Mouse (Mus musculus) liver, adult 2 months (tissue): Measurements from ENCODE around the gene Afmid. TPM values are rescaled to one million over a fixed set of nuclear protein-coding genes. Genes with fewer than 3 reads are reported as not detected.

ENCODE experiments used
- DNase-seq: peaks from one replicate; pipeline ENCODE4 v3.0.0-alpha.2; 2011; ENCODE audit warnings: low read depth, low spot score; ENCODE audit errors: extremely low read depth
- H3K27ac ChIP-seq: fragments of 200-500 bp; replicated peaks from 2 replicates; pipeline ENCODE4 v1.5.1; 2012; ENCODE audit warnings: low read depth, mild to moderate bottlenecking, control low read depth, inconsistent platforms, low read length; ENCODE audit not compliant: insufficient read depth
- H3K27me3 ChIP-seq: fragments of 200-500 bp; 2 replicates; pipeline ENCODE4 v1.6.1; 2012; ENCODE audit warnings: mild to moderate bottlenecking, moderate library complexity, low read length, inconsistent platforms; ENCODE audit not compliant: control insufficient read depth, insufficient read depth
- H3K36me3 ChIP-seq: fragments of 200-500 bp; 2 replicates; pipeline ENCODE4 v1.6.1; 2012; ENCODE audit warnings: low read length, inconsistent platforms; ENCODE audit not compliant: control insufficient read depth, insufficient read depth
- H3K4me1 ChIP-seq: fragments of 200-500 bp; 2 replicates; pipeline ENCODE4 v1.6.1; 2011; ENCODE audit warnings: low read length; ENCODE audit not compliant: control insufficient read depth, insufficient read depth
- H3K4me3 ChIP-seq: fragments of 200-500 bp; 2 replicates; pipeline ENCODE4 v1.5.1; 2011; ENCODE audit warnings: low read depth, mild to moderate bottlenecking, control low read depth, low read length, moderate library complexity; ENCODE audit not compliant: insufficient read depth
- H3K79me2 ChIP-seq: fragments of 200-500 bp; 2 replicates; pipeline ENCODE4 v1.6.1; 2012; ENCODE audit warnings: inconsistent platforms, mild to moderate bottlenecking, low read length, moderate library complexity; ENCODE audit not compliant: control insufficient read depth, insufficient read depth
- H3K9ac ChIP-seq: fragments of 200-500 bp; 2 replicates; pipeline ENCODE4 v1.6.1; 2012; ENCODE audit warnings: low read depth, mild to moderate bottlenecking, control low read depth, inconsistent platforms, low read length
- CTCF ChIP-seq: fragments of 200-500 bp; IDR thresholded peaks from 2 replicates; pipeline ENCODE4 v1.5.1; 2011; ENCODE audit warnings: low read depth, low read length, control low read depth
- POLR2A ChIP-seq: fragments of 200-500 bp; IDR thresholded peaks from 2 replicates; pipeline ENCODE4 v1.6.1; 2011; ENCODE audit warnings: low read length, control low read depth; ENCODE audit not compliant: insufficient read depth; ENCODE audit errors: extremely low read depth
- WGBS: fragments of 180-500 bp; shearing (Covaris S2); methylation state at CpG from one replicate; pipeline ENCODE4 v1.1.7; 2018; 5-methylcytosine and 5-hydroxymethylcytosine counted together
- polyA plus RNA-seq: library from polyadenylated mRNA; depleted of rRNA; stranded (reverse); fragments of >200 nt; gene quantifications from 2 replicates; pipeline ENCODE4 v1.2.3, GENCODE M21; 2012
- total RNA-seq: library from RNA; depleted of rRNA; stranded (reverse); fragments of >200 nt; gene quantifications from 2 replicates; pipeline ENCODE4 v1.2.3, GENCODE M21; 2014

Afmid gene
- total and polyA plus RNA-seq, 2 experiments: 117 to 119 TPM

- H3K4me1 ChIP-seq: no peaks in the 10 kb centered on the region; the same call in 1 of the 2 replicates
- no peak within 1 kb of the TSS for H3K27ac ChIP-seq
- no peak for DNase-seq
- no peaks in the 10 kb centered on the region for H3K36me3 ChIP-seq
- no peak within 1 kb of the TSS for H3K9ac ChIP-seq
- WGBS: 79% methylated on average over 9 of the region's 9 CpGs
- H3K79me2 ChIP-seq: no peaks in the 10 kb centered on the region
- no peaks in the 10 kb centered on the region for H3K27me3 ChIP-seq
- TF ChIP-seq CTCF (no peak), POLR2A (no peak)
- H3K4me3 ChIP-seq: no peak within 1 kb of the TSS
These were observed 28.1 kb upstream of the Afmid start, which contains the start of gene 6030468B19Rik for GRCm38 (mm10) chr11:117797511-117798159. 6030468B19Rik (plus strand) TSS chr11:117797660.

GRCm38 (mm10) chr11:117798160-117798541, 27.6 kb upstream of the Afmid start:
- Histone ChIP-seq H3K9ac (no peak overlapping the region), H3K27ac (no peak overlapping the region), H3K4me3 (no peak overlapping the region), H3K4me1 (no peaks in the 10 kb centered on the region), H3K79me2 (no peaks in the 10 kb centered on the region), H3K36me3 (no peaks in the 10 kb centered on the region), H3K27me3 (no peaks in the 10 kb centered on the region)
- no peak for TF ChIP-seq POLR2A
- no peak for TF ChIP-seq CTCF
- DNase-seq: no peak
- WGBS: 59% methylated on average over 2 of the region's 2 CpGs

DNA sequence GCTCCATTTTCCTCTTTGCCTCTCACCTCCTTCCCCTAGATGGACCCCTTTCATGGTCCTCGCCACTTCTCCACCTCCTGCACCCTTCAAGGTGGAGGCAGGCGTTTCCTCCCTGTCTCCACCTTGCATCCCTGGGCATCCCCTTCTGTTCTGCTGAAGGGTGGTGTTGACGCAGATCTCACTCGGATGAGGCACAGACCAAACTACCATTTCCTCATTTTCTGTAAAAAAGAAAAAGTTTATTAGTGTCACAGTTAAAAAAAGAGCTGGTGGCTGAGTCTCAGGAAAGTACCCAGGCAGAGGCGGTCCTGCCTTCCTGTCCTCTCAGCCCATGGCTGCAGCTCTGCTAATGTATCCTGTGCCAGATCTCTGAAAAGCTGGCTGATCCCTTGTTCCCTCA, 26.6 kb upstream of the Afmid start:
- no peaks in the 10 kb centered on the region for H3K79me2 ChIP-seq
- no peak for TF ChIP-seq CTCF
- TF ChIP-seq POLR2A: no peak
- H3K27me3 ChIP-seq: no peaks in the 10 kb centered on the region
- H3K9ac ChIP-seq: no peak overlapping the region
- H3K27ac ChIP-seq: no peak overlapping the region
- no peaks in the 10 kb centered on the region for H3K4me1 ChIP-seq
- H3K4me3 ChIP-seq: no peak overlapping the region
- no peak for DNase-seq
- no peaks in the 10 kb centered on the region for H3K36me3 ChIP-seq
- 80% methylated on average over 5 of the region's 5 CpGs for WGBS

GRCm38 (mm10) chr11:117800038-117800437, 25.7 kb upstream of the Afmid start:
- Histone ChIP-seq H3K27me3 (no peaks in the 10 kb centered on the region), H3K79me2 (no peaks in the 10 kb centered on the region), H3K4me1 (no peaks in the 10 kb centered on the region), H3K36me3 (no peaks in the 10 kb centered on the region), H3K9ac (no peak overlapping the region), H3K4me3 (no peak overlapping the region), H3K27ac (no peak overlapping the region)
- DNase-seq: no peak
- WGBS: 91% methylated on average over 7 of the region's 7 CpGs
- TF ChIP-seq POLR2A (no peak), CTCF (no peak)

DNA sequence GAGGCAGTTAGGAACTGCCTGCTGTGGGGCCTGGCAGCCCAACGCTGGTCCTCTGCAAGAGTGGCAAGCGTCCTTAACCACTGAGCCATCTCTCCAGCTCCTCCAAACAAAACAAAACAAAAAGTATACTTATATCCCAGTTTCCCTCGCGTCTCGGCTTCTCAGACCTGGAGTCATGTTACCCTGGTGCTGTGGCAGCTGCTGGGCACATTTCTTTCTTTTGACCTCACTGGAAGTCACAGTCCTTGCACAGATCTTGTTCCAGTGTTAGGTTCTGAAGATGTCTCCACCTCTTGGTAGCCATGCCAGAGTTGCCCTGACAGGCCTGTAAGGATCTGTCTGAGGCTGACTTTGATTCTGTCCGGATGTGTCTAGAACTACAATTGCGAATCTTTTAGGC, 24.1 kb upstream of the Afmid start:
- no peak overlapping the region for H3K9ac ChIP-seq
- no peak overlapping the region for H3K27ac ChIP-seq
- no peak for DNase-seq
- H3K4me1 ChIP-seq: no peaks in the 10 kb centered on the region
- no peaks in the 10 kb centered on the region for H3K27me3 ChIP-seq
- TF ChIP-seq CTCF (no peak), POLR2A (no peak)
- H3K79me2 ChIP-seq: no peaks in the 10 kb centered on the region
- H3K36me3 ChIP-seq: no peaks in the 10 kb centered on the region
- H3K4me3 ChIP-seq: no peak overlapping the region
- 93% methylated on average over 7 of the region's 7 CpGs for WGBS

GRCm38 (mm10) chr11:117803166-117803688, 22.5 kb upstream of the Afmid start:
- Histone ChIP-seq H3K27ac (no peak overlapping the region), H3K9ac (no peak overlapping the region), H3K4me3 (no peak overlapping the region), H3K4me1 (no peaks in the 10 kb centered on the region), H3K27me3 (no peaks in the 10 kb centered on the region), H3K79me2 (no peaks in the 10 kb centered on the region), H3K36me3 (no peaks in the 10 kb centered on the region)
- DNase-seq: no peak
- no peak for TF ChIP-seq POLR2A
- TF ChIP-seq CTCF: no peak
- WGBS: 80% methylated on average over 3 of the region's 3 CpGs
